Mouse (Mus musculus): ENCODE measurements around the gene Usp19. TPM values are rescaled to one million over a fixed set of nuclear protein-coding genes. Genes with fewer than 3 reads are reported as not detected.

Usp19 gene
- 100 to 1,000 TPM; 145 to 154 TPM for total RNA-seq (2021)
- long read RNA-seq, full-length matches to known transcripts = 75 of 164 reads
- long read RNA-seq, partial matches to known transcripts = 30 of 164 reads
- long read RNA-seq, other reads (novel, unspliced or antisense) = 59 of 164 reads

GRCm38 (mm10) chr9:108490559-108491285 lies at the start of gene Usp19:
Gene Usp19 (plus strand): TSS chr9:108490602.
- peak; percentile 94 to 97 for DNase-seq (ENCODE audit: low spot score in 2 of 2)

- DNase-seq (ENCODE audit: low spot score in 2 of 2) = peak; percentile 74 to 92
Measured at GRCm38 (mm10) chr9:108441236-108441919, 49.0 kb upstream of the Usp19 start.

DNA sequence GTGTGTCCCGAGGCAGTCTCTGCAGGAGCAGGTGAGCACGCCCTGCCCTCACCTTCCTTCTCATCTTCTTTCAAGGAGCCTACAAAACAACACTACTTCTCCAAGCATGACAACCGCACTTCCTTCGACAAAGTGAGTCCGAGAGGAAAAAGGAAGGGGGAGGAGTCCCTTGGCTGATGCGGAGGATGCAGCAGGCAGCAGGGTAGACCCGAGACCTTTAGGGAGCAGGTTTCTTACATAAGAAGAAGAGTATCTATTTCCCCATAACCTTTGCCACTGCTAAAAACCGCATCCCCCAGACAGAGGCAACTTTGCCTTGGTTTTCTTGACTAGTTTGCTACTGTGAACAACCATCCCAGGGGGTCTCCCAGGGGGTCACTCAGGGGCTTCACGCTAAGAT lies 45.3 kb upstream of the Usp19 start:
- DNase-seq (ENCODE audit: low spot score in 2 of 2) = no peak

GRCm38 (mm10) chr9:108449860-108450259 lies 40.5 kb upstream of the Usp19 start:
- DNase-seq (ENCODE audit: low spot score in 2 of 2) = peak; percentile 61 to 70

DNA sequence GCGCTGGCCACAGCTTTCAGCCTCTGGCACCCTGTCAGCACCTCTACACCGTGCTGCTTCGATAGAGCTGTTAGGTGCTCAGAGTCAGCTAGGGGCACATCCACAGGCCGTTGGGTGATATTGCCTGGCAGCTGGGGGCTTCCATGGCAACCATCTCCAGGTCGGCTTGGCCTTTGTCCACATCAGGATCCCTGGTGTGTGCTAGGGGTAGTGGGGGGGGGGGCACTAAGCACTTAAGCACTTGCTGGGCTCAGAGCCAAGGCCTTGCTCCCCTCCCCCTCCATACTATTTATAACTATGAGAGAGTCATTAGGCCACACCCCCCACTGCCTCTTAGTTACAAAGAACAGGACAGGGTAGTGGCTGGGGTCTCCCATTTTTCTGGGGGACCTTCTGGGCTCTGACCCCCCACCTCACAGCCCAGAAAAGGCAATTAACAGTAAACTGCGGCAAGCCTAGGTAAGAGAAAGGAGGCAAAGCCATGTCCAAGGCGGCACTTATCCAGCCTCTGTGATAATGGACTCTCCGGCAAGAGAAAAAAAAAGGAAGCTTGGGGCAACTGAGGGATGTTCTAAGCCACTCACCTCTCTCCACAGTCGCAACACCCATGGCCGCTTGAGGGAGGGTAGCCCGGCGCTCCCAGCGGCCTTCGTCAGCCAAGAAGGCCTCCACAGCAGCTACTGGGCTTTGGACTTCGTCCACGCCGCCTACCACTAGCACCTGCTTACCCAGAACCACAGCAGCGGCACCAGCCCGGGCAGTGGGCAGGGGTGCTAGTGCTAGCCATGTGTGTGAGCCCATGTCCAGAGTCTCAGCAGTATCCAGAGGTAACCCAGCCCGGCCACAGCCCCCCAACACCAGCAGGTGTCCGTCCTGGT lies 39.9 kb upstream of the Usp19 start:
- DNase-seq (ENCODE audit: low spot score in 2 of 2) = peak in 1 of 2 experiments; percentile 25

DNA sequence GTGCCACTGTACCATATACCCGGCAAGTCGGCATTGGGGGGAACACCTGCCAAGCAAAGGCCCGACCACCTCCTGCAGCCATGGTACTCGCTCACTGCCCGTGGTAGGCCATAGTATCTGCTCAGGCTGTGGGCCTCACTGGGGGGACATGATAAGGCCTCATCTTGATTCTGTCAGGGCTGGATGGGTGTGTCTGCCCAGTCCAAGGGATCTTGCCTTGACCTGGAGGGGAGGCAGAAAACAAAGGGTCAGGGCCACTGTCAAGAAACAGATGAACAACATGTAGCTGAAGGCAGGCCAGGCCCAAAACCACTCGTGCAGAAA lies 39.3 kb upstream of the Usp19 start:
- no peak for DNase-seq (ENCODE audit: low spot score in 2 of 2)

GRCm38 (mm10) chr9:108451519-108452160 lies 38.8 kb upstream of the Usp19 start:
- no peak for DNase-seq (ENCODE audit: low spot score in 2 of 2)

- peak; percentile 63 to 87 for DNase-seq (ENCODE audit: low spot score in 2 of 2)
Measured at GRCm38 (mm10) chr9:108452291-108452906, 38.0 kb upstream of the Usp19 start.

DNA sequence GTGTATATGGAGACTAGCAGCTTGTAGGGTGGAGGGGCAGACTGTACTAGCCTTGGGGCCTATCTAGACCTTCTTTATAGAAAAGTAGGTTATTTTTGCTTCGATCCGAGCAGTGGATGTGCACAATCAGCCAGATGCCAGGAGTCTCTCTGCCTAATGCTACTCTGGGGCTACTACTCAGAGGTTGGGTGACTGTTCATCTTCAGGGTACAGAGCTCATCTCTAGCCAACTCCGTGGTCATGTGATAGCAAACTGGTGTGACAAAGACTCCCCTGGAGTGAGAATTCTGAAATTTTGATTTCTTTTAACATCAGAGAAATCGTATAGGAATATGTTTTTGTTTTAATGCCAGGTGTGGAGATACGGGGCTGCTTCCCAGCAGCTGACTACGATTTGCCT lies 37.5 kb upstream of the Usp19 start:
- DNase-seq (ENCODE audit: low spot score in 2 of 2) = no peak

DNA sequence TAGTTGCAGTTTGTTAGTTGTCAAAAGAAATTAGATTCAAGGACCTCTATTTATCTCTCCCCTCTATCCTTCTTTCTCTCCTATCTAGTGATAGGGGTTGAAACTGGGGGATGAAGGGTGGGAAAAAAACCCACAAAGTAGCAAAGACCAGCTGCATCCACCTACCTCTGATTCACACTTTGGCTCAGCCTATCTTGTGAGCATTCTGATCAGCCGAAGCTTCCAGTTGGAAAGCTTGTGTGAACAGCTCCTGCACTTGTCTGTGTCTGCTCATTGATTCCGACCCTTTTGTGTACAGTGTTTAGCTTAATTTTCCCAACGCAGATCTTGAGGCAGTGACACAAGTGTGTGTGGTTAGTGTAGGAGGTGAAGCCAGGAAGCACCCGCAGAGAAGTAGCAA lies 36.9 kb upstream of the Usp19 start:
- DNase-seq (ENCODE audit: low spot score in 2 of 2) = peak in 1 of 2 experiments; percentile 64

DNA sequence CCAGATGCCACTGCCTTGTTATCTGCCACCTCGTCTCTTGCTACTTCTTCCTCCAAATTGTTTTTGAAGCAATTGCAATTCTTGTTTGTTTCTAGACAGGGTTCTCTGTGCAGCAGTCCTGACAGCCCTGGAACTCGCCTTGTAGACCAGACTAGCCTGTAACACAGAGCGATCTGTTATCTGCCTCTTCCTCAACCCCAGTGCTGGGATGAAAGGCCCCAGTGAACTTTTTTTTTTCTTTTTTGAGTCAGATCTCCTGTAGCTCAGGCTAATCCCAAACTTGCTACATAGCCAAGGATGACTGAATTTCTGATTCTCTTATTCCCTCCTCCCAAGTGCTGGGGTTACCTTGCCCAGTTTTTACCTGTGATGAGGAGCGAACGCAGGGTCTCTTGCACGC lies 36.0 kb upstream of the Usp19 start:
- no peak for DNase-seq (ENCODE audit: low spot score in 2 of 2)

DNA sequence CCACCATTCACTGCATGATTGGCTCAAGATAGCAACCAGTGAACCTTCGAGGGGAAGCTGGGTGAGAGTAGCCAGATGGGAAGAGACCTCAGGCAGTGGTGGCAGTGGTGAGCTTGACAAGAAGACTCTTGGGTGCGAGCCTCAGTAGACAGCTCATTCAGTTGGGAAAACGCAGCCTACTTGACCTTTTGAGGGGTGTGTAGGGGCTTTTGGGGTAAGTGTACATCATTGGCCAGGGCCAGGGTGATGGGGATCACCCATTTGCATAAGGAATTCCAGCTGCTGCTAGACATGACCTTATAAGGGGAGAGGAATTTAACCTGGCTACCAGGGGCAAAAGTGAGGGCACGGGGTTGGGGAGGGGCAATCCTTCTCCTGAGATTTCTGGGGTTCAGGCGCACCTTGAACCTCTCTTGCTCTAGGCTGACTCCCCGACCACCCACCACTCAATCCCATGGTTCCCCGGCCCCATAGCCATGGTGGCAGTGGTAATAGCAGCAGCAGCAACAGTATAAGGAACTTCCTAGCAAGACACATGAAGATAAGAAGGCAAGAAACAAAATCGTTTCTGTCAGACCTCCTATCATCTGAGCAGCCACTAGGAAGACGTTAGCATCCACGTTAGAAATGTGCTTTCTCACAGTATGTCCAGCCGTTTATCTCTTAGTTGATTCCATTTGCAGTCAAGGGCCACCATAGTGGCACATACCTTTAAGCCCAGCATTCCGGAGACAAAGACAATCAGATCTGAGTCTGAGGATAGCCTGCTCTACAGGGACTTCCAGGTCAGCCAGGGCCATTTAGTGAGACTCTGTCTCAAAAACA lies 34.4 kb upstream of the Usp19 start:
- no peak for DNase-seq (ENCODE audit: low spot score in 2 of 2)

DNA sequence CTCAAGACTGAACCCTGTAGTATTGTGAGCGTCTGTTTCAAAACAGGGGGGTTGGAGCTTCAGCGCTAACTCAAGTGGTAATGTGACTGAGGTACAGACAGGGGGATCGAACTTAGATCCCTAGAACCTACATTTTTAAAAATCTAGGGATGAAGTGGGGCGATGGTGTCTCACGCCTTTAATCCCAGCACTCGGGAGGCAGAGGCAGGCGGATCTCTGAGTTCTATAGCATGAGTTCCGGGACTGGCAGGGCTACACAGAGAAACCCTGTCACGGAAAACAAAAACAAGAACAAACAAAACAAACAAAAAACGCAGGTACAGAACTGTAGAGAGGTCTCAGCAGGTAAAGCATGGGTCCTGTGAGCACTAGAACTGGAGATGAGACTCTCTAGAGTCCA lies 33.4 kb upstream of the Usp19 start:
- DNase-seq (ENCODE audit: low spot score in 2 of 2) = no peak

DNA sequence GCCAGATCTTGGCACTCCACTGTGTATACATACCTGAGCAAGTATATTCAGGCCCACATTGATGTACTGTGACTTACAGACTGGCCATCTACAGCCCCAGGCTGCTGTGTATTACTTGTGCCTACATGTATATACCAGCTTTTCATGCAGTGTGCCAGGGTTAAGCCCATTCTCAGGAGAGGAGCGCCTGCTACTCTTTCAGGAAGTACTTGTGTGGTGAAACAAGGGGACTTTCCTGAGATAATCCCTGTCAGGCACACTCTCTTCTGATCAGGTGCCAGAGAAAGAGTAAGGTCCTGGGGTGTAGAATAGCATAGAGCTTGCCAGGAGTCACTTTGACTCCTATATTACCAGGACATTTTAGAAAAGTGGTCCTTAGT lies 30.5 kb upstream of the Usp19 start:
- no peak for DNase-seq (ENCODE audit: low spot score in 2 of 2)

DNA sequence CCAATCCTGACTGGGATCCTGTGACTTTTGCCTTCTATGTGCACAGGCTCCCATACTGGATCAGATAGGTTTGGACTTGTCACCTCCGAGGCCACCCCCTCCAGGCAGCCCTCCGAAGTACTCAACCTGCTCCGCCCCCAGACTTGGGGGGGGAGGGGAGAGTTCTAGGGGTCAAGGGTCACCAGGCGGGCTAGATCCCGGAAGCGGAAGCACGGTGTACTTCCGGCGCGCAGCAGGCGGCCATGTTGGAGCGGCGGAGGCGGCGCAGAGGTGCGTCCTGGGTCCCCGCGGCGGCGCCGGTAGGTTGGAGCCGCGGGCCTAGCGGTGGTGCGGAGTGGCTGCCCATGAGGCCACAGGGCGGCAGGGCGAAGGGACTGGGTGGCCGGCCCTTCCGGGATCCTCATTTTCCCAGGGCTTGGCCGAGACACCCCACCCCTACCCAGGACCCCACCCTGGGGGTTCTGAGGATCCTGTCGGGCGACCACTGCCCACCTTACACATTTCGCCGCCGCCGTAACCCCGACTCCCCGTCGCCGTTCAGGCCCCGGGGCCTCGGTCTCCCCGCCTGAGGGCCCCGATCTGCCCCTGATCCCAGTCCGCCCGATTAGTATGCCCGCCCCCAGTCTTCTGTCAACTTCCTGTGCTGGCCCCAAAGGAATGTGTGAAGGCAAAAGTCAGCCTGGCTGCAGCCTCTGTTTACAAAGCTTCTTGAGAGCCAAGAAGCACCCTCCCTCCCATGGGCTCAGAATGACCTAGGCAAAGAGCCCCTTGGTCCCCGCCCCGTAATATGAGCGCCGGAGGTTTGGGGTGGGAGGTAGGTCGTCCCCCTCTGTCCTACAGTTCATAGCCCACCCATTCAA lies 29.9 kb upstream of the Usp19 start, which contains the start of gene Ccdc71:
Gene Ccdc71 (plus strand): TSS at position 209 of the 860 bp plus-strand sequence.
- peak; percentile 80 to 89 for DNase-seq (ENCODE audit: low spot score in 2 of 2)

- DNase-seq (ENCODE audit: low spot score in 2 of 2) = no peak
Measured at GRCm38 (mm10) chr9:108461181-108461631, 29.2 kb upstream of the Usp19 start, which contains the start of gene Klhdc8b. Gene Klhdc8b (minus strand): TSS chr9:108461581.

DNA sequence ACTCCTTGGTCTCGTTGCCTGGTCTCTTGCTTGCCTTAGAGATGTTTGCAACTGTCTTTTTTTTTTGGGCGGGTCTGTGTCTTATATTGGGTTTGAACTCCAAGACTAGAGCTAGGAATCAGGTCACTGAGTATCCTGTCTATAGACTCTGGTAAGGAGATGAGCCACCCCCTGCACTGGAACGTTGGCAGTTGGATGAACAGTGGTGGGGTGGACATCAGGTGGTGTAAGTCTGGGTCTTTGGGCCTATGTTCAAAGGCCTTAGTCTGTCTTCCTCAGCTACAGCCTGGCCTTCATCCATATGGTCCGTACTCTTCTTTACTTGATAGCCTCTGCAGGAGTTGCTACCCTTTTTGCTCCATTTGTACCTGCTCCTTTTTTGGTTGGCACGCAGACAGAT lies 28.7 kb upstream of the Usp19 start:
- DNase-seq (ENCODE audit: low spot score in 2 of 2) = no peak

GRCm38 (mm10) chr9:108462192-108462591 lies 28.2 kb upstream of the Usp19 start:
- no peak for DNase-seq (ENCODE audit: low spot score in 2 of 2)

GRCm38 (mm10) chr9:108463713-108464112 lies 26.7 kb upstream of the Usp19 start:
- DNase-seq (ENCODE audit: low spot score in 2 of 2) = no peak
